Mouse (Mus musculus) heart, embryonic 14.5 days (tissue): ENCODE results near the gene Prrc2b. TPM values are rescaled to one million over a fixed set of nuclear protein-coding genes. Genes with fewer than 3 reads are reported as not detected.

Source experiments
- ATAC-seq: fragments of 200-750 bp; cut with Nextera tagmentation; 2 replicates; pipeline ENCODE4 v1.8.0; 2017; ENCODE audit warnings: low read depth, moderate TSS enrichment; ENCODE audit not compliant: insufficient number of reproducible peaks, insufficient read depth, low FRiP score
- H3K27ac ChIP-seq, 2 experiments: fragments of 200-500 bp in 1 of 2; fragments of 300-500 bp in 1 of 2; sonication (generic) in 1 of 2; replicated peaks in 1 of 2; 2 replicates each; pipeline ENCODE4 v1.5.1; 2012 to 2014; ENCODE audit warnings: low read depth in 2 of 2, low read length in 2 of 2, control low read depth in 1 of 2, mild to moderate bottlenecking in 1 of 2, mixed read lengths in 1 of 2; ENCODE audit not compliant: control insufficient read depth in 1 of 2, insufficient read depth in 1 of 2
- H3K27me3 ChIP-seq: fragments of 300-500 bp; sonication (generic); 2 replicates; pipeline ENCODE4 v1.6.1; 2014; ENCODE audit warnings: mild to moderate bottlenecking, low read length, control low read depth; ENCODE audit not compliant: control insufficient read depth, insufficient read depth
- H3K36me3 ChIP-seq: fragments of 300-500 bp; sonication (generic); 2 replicates; pipeline ENCODE4 v1.6.1; 2014; ENCODE audit warnings: mild to moderate bottlenecking, control low read depth, low read length, mixed read lengths; ENCODE audit not compliant: control insufficient read depth, insufficient read depth
- H3K4me1 ChIP-seq, 2 experiments: fragments of 200-500 bp in 1 of 2; fragments of 300-500 bp in 1 of 2; sonication (generic) in 1 of 2; 2 replicates each; pipeline ENCODE4 v1.6.1; 2012 to 2014; ENCODE audit warnings: low read length in 2 of 2, control low read depth in 1 of 2, mixed read lengths in 1 of 2; ENCODE audit not compliant: control insufficient read depth in 2 of 2, insufficient read depth in 2 of 2
- H3K4me2 ChIP-seq: fragments of 300-500 bp; sonication (generic); 2 replicates; pipeline ENCODE4 v1.6.1; 2014; ENCODE audit warnings: mild to moderate bottlenecking, low read length
- H3K4me3 ChIP-seq, 2 experiments: fragments of 200-500 bp in 1 of 2; fragments of 300-500 bp in 1 of 2; sonication (generic) in 1 of 2; 2 replicates each; pipeline ENCODE4 v1.5.1; 2012 to 2014; ENCODE audit warnings: low read length in 2 of 2, mild to moderate bottlenecking in 2 of 2, control low read depth in 1 of 2, low read depth in 1 of 2, moderate library complexity in 1 of 2; ENCODE audit not compliant: control insufficient read depth in 1 of 2, insufficient read depth in 1 of 2
- H3K9ac ChIP-seq: fragments of 300-500 bp; sonication (generic); 2 replicates; pipeline ENCODE4 v1.6.1; 2014; ENCODE audit warnings: mild to moderate bottlenecking, low read length
- H3K9me3 ChIP-seq: fragments of 300-500 bp; sonication (generic); 2 replicates; pipeline ENCODE4 v1.6.1; 2016; ENCODE audit warnings: low read length, control low read depth; ENCODE audit not compliant: control insufficient read depth
- WGBS: fragments of 180-500 bp; shearing (Covaris S2); extraction: QIAGEN DNeasy Blood & Tissue Kit; methylation state at CpG from one replicate; pipeline ENCODE4 v1.1.7; 2014; 5-methylcytosine and 5-hydroxymethylcytosine counted together
- polyA plus RNA-seq: library from polyadenylated mRNA; unstranded; fragments of >200 nt; fragmentation: Nextera tagmentation; extraction: Ambion mirVana; gene quantifications from 2 replicates; pipeline ENCODE4 v1.2.1, GENCODE M21; 2014

Gene Prrc2b
- polyA plus RNA-seq, 1 experiment from 2014 or later, result 41.8 TPM

DNA sequence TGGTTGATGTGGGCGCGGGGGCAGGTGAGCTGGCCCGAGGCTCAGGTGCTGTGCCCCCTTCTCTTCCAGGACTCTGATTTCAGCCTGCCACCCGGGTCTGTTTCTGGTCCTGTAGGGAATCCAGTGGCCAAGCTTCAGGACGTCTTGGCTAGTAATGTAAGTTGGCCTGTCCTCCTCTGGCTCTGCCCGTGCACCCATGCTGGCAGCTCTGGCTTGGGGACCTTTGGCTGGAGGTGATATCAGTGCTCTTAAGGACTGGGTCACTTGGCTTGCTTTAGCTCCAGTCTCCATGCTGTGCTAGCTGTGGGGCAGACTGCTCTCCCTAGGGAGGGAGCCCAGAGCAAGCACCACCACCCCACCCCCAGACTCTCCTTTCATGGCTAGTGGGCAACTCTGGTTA is 69.1 kb downstream of the Prrc2b start:
- H3K4me3 ChIP-seq, result no peak overlapping the region
- H3K9ac ChIP-seq, result no peak overlapping the region
- H3K36me3 ChIP-seq, result peaks cover 100% of the 10 kb centered on the region
- H3K4me1 ChIP-seq, result no peaks in the 10 kb centered on the region
- no peaks in the 10 kb centered on the region for H3K9me3 ChIP-seq
- ATAC-seq, result no peak
- WGBS, result 86% methylated on average over 6 of the region's 6 CpGs
- no peak overlapping the region for H3K27ac ChIP-seq
- no peak overlapping the region for H3K4me2 ChIP-seq
- H3K27me3 ChIP-seq, result no peaks in the 10 kb centered on the region

DNA sequence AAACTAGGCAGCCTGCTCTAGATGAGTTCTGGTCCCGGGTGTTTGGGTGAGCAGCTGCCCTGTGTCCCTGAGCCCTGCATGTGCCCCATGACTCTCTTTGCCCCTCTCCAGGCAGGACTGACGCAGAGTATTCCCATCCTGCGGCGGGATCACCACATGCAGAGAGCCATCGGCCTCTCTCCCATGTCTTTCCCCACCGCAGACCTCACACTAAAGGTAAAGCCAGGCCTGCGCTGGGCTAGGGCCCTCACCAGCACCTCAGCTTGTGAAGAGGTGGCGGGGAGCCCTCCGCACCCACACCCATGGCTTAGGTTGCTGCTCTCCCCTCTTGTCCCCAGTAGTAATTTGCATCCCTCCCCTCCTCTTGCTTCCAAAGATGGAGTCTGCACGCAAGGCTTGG is 70.1 kb downstream of the Prrc2b start:
- Histone ChIP-seq H3K4me3 (no peak overlapping the region), H3K9ac (no peak overlapping the region), H3K27me3 (no peaks in the 10 kb centered on the region), H3K4me1 (no peaks in the 10 kb centered on the region), H3K27ac (no peak overlapping the region), H3K4me2 (no peak overlapping the region), H3K36me3 (peaks cover 100% of the 10 kb centered on the region), H3K9me3 (no peaks in the 10 kb centered on the region)
- 96% methylated on average over 10 of the region's 10 CpGs for WGBS
- ATAC-seq, result no peak

- 91% methylated on average over 7 of the region's 7 CpGs for WGBS
- Histone ChIP-seq H3K9ac (no peak overlapping the region), H3K4me1 (no peaks in the 10 kb centered on the region), H3K4me3 (no peak overlapping the region), H3K27me3 (no peaks in the 10 kb centered on the region), H3K27ac (no peak overlapping the region), H3K4me2 (no peak overlapping the region), H3K9me3 (no peaks in the 10 kb centered on the region), H3K36me3 (peaks cover 100% of the 10 kb centered on the region)
- ATAC-seq, result no peak
These were observed 70.7 kb downstream of the Prrc2b start for GRCm38 (mm10) chr2:32221577-32221976.

DNA sequence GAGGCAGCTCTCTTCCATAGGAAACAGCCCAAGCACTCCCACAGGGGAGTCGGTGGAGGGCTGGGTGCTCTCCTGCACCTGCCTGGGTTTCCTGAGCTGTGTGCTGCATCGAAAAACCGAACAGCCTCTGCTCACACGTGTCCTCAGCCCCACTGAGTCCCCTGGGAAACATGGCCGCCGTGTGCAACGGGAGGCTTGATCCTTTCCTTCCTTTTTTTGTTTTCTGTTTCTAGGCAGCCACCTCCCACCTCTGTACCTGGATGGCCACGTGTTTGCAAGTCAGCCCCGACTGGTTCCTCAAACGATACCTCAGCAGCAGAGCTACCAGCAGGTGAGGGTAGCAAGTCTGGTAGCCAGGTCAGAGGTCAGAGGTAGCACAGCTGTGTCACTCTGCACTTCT is 71.2 kb downstream of the Prrc2b start:
- H3K9me3 ChIP-seq, result no peaks in the 10 kb centered on the region
- ATAC-seq, result no peak
- peaks cover 100% of the 10 kb centered on the region for H3K36me3 ChIP-seq
- H3K9ac ChIP-seq, result no peak overlapping the region
- H3K4me1 ChIP-seq, result no peaks in the 10 kb centered on the region
- H3K27ac ChIP-seq, result no peak overlapping the region
- no peak overlapping the region for H3K4me3 ChIP-seq
- whole genome bisulfite sequencing, result 90% methylated on average over 10 of the region's 10 CpGs
- no peak overlapping the region for H3K4me2 ChIP-seq
- no peaks in the 10 kb centered on the region for H3K27me3 ChIP-seq

GRCm38 (mm10) chr2:32235433-32235832 is 84.6 kb downstream of the Prrc2b start:
- 29% methylated on average over 7 of the region's 7 CpGs for WGBS
- H3K36me3 ChIP-seq, result peaks cover 50% of the 10 kb centered on the region
- H3K4me3 ChIP-seq, result peak overlapping the region; percentile 58 to 86
- H3K4me2 ChIP-seq, result peak overlapping the region; percentile 88
- no peaks in the 10 kb centered on the region for H3K27me3 ChIP-seq
- no peak for ATAC-seq
- peaks cover 0 to 16% of the 10 kb centered on the region in 2 experiments; a peak in 1 of 4 replicates for H3K4me1 ChIP-seq
- peak overlapping the region; percentile 82 to 93; a peak in 3 of 4 replicates for H3K27ac ChIP-seq
- H3K9ac ChIP-seq, result peak overlapping the region; percentile 80
- no peaks in the 10 kb centered on the region for H3K9me3 ChIP-seq

- H3K36me3 ChIP-seq, result peaks cover 46% of the 10 kb centered on the region
- WGBS, result under 1% methylated on average over 54 of the region's 54 CpGs
- H3K9me3 ChIP-seq, result no peaks in the 10 kb centered on the region
- peaks cover 0 to 16% of the 10 kb centered on the region in 2 experiments; a peak in 1 of 4 replicates for H3K4me1 ChIP-seq
- H3K27ac ChIP-seq, result peak within 1 kb of the TSS; percentile 82 to 93
- peak within 1 kb of the TSS; percentile 58 to 86 for H3K4me3 ChIP-seq
- H3K27me3 ChIP-seq, result no peaks in the 10 kb centered on the region
- peak within 1 kb of the TSS; percentile 80 for H3K9ac ChIP-seq
- peak; percentile 86 for ATAC-seq
- peak within 1 kb of the TSS; percentile 88 for H3K4me2 ChIP-seq
These were observed 85.2 kb downstream of the Prrc2b start, which contains the start of gene Pomt1 for GRCm38 (mm10) chr2:32235886-32236759. Gene Pomt1, plus strand, starts transcription at chr2:32236590.

DNA sequence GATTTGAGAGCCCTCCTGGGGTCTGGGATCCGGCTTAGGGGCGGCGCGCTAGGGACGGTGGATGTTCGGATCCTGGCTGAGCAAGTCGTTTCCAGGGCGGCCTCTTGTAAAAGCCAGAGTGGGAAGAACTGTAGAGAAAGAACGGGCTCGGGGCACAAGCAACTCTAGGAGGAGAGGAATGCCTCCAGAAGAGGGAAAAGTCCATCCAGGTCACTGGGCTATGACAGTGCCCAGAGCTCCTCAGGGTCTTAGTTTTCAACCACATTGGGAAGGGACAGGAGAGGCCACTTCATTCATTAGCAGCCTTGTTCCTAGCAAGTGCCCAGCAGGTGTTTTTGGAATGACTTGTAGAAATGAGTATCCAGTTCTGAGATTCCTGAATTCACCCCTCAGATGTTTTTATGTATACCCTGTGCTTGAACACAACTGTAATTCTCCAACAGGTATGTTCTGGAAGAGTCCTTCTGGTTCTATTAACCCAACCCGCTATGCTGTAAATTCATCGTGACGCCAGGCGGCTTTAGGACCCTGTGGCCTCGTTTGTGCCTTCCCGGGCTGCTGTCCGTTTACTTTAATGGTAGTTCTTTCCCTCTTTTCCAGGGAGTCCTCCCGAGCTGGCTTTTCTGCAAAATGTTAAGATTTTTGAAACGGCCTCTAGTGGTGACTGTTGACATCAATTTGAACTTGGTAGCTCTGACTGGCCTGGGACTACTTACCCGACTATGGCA is 86.0 kb downstream of the Prrc2b start:
- peak overlapping the region; percentile 88 for H3K4me2 ChIP-seq
- ATAC-seq, result peak; percentile 42
- no peaks in the 10 kb centered on the region for H3K9me3 ChIP-seq
- H3K27me3 ChIP-seq, result no peaks in the 10 kb centered on the region
- H3K4me3 ChIP-seq, result peak overlapping the region; percentile 58 to 86
- peaks cover 44% of the 10 kb centered on the region for H3K36me3 ChIP-seq
- peaks cover 0 to 16% of the 10 kb centered on the region in 2 experiments; a peak in 1 of 4 replicates for H3K4me1 ChIP-seq
- 0% methylated on average over 20 of the region's 20 CpGs for WGBS
- H3K27ac ChIP-seq, result peak overlapping the region; percentile 63 to 82
- H3K9ac ChIP-seq, result peak overlapping the region; percentile 80
